Mouse (Mus musculus): ENCODE data around the gene Usp49. TPM values are rescaled to one million over a fixed set of nuclear protein-coding genes. Genes with fewer than 3 reads are reported as not detected.
"Not testable (repeated sequence)": the region's sequence is repeated elsewhere in the genome, so short reads cannot be mapped to it uniquely, and the experiment has no call there.

The Usp49 gene
- total RNA-seq, 2 experiments from 2014 or later = 9.9 to 11.6 TPM

DNA sequence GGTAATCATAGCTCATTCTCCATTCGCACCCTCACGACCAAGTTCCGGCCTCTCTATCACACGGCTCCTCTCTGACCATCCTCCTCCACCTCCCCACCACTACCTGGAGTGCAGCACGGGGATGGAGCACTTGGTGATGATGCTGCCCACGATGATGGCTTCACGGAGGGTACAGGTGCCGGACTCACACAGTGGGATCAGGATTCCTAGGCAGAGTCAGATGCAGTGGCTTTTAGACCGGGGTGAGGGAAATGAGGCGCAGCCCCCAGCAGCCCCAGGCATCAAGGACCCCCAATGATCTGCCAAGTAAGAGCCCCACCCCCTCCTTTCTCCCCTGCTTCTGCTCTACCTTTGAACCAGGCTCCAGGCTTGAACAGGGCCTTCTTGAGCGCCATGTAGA is 28.2 kb upstream of the Usp49 start:
- no peak for DNase-seq (ENCODE audit: low spot score in 2 of 2)
- intact Hi-C loops (cut with DNase I) = no loop called here

DNA sequence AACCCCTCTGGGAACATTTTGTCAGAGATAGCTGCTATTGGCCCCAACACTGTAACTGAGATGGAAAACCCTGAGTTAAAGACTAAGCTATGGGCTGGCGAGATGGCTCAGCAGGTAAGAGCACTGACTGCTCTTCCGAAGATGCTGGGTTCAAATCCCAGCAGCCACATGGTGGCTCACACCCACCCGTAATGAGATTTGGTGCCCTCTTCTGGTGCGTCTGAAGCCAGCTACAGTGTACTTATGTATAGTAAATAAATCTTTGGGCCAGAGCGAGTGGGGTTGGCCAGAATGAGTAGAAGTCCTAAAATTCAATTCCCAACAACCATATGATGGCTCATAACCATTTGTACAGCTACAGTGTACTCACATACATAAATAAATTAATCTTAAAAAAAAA is 24.3 kb upstream of the Usp49 start:
- intact Hi-C loops (cut with DNase I) = no loop called here
- DNase-seq (ENCODE audit: low spot score in 2 of 2) = no peak

DNA sequence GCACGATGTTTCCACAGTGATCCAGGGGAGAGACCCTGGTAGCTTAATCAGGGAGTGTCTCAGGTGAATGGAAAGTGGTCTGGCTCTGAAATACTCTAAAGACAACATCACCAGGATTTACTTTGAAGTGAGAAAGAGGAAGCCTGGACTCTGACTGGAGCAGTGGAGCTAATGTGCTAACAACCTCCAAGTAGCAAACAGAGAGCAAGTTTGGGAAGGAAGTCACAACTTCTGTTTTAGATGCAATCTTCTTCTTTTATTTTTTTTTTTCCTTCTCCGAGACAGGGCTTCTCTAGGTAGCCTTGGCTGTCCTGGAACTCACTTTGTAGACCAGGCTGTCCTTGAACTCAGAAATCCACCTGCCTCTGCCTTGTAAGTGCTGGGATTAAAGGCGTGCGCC is 21.3 kb upstream of the Usp49 start:
- DNase-seq (ENCODE audit: low spot score in 2 of 2) = no peak
- intact Hi-C loops (cut with DNase I) = no loop called here

GRCm38 (mm10) chr17:47610849-47611660 is 19.4 kb upstream of the Usp49 start, which contains the start of the genes Bysl, Med20 and Gm20517:
Bysl (minus strand) TSS chr17:47611492.
Med20 (plus strand) TSS chr17:47611582.
Gm20517 (plus strand) TSS chr17:47611589.
- intact Hi-C loops (cut with DNase I) = loop anchor here (5.0 kb wide), 1 partner anchor 76 kb away; the partner anchor contains the start of genes Frs3 and Tomm6

GRCm38 (mm10) chr17:47611661-47611982 is 18.9 kb upstream of the Usp49 start:
- intact Hi-C loops (cut with DNase I) = loop anchor here (5.0 kb wide), 1 partner anchor 76 kb away; the partner anchor contains the start of genes Frs3 and Tomm6
- no peak for DNase-seq (ENCODE audit: low spot score in 2 of 2)

More at GRCm38 (mm10) chr17:47610849-47611660, 19.4 kb upstream of the Usp49 start, which contains the start of the genes Bysl, Med20 and Gm20517:
- peak; percentile 96 to 98 for DNase-seq (ENCODE audit: low spot score in 2 of 2)

DNA sequence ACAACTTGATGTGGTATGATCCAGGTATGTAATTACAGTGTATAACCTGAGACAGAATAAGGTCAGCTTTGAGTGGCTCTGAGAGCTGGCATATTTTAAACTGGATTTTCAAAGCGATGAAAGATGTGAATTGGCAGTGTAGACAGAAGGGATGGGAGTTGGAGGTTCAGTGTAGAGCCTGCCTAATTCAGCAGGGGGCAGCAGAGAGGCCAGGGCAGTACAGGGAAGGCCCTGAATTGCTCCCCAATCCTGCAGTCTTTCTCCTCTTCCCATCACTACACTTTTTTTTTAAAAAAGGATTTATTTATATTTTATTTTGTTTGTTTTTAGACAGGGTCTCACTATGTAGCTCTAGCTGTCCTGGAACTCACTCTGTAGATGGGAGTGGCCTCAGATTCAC is 16.5 kb upstream of the Usp49 start:
- DNase-seq (ENCODE audit: low spot score in 2 of 2) = no peak
- intact Hi-C loops (cut with DNase I) = loop anchor here (5.0 kb wide), 1 partner anchor 73 kb away; the partner anchor contains the start of genes Frs3 and Tomm6

- intact Hi-C loops (cut with DNase I) = no loop called here
- DNase-seq (ENCODE audit: low spot score in 2 of 2) = no peak
Observed at GRCm38 (mm10) chr17:47616119-47616518, 14.4 kb upstream of the Usp49 start.

- intact Hi-C loops (cut with DNase I) = no loop called here
- DNase-seq (ENCODE audit: low spot score in 2 of 2) = no peak
Observed at GRCm38 (mm10) chr17:47616652-47617051, 13.8 kb upstream of the Usp49 start.

GRCm38 (mm10) chr17:47617605-47618307 is 12.7 kb upstream of the Usp49 start:
- intact Hi-C loops (cut with DNase I) = no loop called here
- DNase-seq (ENCODE audit: low spot score in 2 of 2) = no peak

DNA sequence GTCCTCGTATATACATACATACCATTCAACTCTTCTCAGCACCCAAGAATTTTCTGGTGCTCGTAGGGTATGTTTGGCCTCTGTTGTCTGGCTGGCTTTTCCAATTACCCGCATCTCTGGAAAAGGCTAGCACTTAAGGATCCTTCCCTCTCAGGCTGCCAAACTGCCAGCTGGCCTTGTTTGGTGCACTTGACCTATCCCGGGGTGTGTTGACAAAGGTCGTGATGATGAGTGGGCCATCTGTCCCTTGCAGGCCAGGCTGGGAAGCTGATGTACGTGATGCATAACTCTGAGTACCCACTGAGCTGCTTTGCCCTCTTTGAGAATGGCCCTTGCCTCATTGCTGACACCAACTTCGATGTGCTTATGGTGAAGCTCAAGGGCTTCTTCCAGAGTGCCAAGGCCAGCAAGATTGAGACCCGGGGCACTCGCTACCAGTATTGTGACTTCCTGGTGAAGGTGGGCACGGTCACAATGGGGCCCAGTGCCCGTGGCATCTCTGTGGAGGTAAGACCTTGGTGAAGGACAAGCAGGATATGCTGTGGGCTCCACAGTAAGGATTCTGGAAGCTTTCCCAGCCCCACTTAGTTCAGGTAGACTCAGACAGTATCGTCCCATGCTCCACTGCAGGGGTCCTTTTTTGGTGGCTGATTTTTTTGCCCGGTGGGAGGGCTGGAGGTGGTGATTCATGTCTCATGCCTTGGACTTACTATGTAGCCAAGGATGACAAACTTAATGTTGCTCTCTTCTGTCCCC is 11.8 kb upstream of the Usp49 start:
- intact Hi-C loops (cut with DNase I) = no loop called here
- DNase-seq (ENCODE audit: low spot score in 2 of 2) = no peak

- intact Hi-C loops (cut with DNase I) = no loop called here
- DNase-seq (ENCODE audit: low spot score in 2 of 2) = no peak
Observed at GRCm38 (mm10) chr17:47622912-47623554, 7.5 kb upstream of the Usp49 start.

DNA sequence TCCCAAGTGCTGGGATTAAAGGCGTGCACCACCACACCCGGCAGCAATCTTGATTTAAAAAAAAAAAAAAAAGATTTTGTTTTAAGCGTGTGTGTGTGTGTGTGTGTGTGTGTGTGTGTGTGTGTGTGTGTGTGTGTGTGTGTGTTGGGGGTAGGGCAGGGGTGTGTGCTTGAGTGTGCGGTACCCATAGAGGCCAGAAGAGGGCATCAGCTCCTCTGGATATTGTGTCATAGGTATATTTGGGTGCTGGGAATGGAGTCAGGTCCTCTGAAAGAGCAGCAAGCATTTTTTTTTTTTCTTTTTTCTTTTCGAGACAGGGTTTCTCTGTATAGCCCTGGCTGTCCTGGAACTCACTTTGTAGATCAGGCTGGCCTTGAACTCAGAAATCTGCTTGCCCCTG is 5.9 kb upstream of the Usp49 start:
- intact Hi-C loops (cut with DNase I); DNase-seq (ENCODE audit: low spot score in 2 of 2): not testable (repeated sequence)

DNA sequence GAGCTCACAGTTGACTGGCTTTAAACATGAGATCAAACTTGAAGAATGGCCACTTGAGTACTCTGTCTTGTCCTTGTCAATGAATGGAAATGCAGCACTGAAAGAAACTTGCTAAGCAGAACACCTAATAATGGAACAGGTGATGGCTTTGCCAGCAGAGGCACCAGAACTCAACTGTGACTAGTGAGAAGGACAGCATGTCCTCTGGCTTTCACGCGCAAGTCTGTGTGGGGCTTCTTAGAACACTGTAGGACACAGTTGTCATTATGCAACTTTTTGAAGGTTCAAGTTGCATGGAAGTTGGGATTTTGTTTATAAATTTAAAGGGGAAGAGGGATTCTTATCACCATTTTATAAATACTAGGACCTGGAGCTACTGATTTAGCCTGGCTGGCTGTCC is 5.4 kb upstream of the Usp49 start:
- DNase-seq (ENCODE audit: low spot score in 2 of 2) = no peak
- intact Hi-C loops (cut with DNase I) = no loop called here

DNA sequence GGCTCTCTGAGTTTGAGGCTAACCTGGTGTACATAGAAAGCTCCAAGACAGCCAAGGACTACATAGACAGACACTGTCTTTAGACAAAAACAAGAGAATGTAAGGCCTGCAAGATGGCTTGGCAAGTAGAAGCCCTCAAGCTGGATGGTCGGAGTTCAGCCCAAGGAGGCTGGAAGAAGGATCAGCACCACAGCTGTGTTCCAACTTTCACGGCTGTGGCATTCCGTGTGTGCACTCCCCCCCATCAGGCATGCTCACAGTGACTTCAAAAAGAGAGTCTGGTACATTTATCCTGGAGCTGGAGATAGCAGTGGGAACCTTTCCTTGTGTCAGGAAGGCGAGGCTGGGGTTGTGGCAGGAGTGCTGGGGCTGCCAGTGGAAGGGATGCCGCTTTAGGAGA is 4.5 kb upstream of the Usp49 start:
- no peak for DNase-seq (ENCODE audit: low spot score in 2 of 2)
- intact Hi-C loops (cut with DNase I) = no loop called here

- intact Hi-C loops (cut with DNase I) = no loop called here
- DNase-seq (ENCODE audit: low spot score in 2 of 2) = no peak
Observed at GRCm38 (mm10) chr17:47627791-47628190, 2.7 kb upstream of the Usp49 start.

- intact Hi-C loops (cut with DNase I) = loop anchor here (1.0 kb wide), 1 partner anchor 59 kb away; the partner anchor contains the start of gene Tomm6
- peak; percentile 95 to 96 for DNase-seq (ENCODE audit: low spot score in 2 of 2)
Observed at GRCm38 (mm10) chr17:47628851-47629676, 1.4 kb upstream of the Usp49 start.

DNA sequence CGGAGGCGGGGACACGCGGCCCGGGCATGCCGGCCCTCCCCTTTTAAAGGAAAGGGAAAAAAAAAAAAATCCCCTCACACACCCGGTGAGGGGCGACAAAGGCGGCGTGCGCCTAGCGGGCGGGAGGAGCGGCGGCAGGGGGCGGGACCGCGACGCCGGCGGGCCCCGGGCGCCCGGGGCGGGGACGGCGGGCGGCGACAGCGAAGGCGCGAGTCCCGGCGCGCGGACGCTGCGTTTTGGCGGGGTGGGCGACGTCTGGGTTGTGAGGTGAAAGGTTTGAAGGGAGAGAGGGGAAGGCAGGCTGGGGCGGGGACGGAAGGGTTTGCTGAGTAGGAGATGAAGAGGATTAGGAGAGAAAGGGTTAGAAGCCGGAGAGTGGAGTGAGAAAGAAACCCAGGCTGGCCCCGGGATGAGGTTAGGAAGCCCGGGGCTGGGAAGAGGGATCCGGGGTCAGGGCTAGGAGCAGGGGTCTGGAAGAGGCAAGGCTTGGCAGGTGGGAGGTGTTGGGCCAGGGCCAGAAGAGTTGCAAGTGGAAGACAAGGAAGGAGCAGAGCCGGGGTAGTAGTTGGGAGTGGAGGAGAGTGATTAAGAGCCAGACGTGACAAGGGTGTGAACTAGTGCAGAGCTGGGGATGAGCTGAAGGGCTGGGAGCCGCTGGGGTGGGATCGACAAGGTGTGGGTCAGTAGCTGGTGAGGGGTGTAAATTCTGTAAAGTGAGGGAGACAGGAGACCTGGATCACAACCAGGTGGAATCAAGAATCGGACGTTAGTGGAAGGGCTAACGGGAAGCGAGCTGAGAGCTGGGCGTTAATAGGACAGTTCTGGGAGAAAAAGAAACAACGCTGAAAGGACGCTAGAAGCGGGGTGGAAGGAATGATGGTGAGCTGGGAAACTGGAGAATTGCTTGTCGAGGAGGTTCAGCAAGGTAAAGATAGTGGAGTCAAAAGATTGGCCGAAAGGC is 493 bp upstream of the Usp49 start:
- intact Hi-C loops (cut with DNase I) = loop anchor here (1.0 kb wide), 1 partner anchor 58 kb away; the partner anchor contains the start of gene Tomm6
- DNase-seq (ENCODE audit: low spot score in 2 of 2) = peak in 1 of 2 experiments; percentile 36
